Mouse (Mus musculus) liver, embryonic 14.5 days (tissue): ENCODE measurements around the gene Marveld3. TPM values are rescaled to one million over a fixed set of nuclear protein-coding genes. Genes with fewer than 3 reads are reported as not detected.

Experiments
- ATAC-seq: fragments of 200-750 bp; cut with Nextera tagmentation; 2 replicates; pipeline ENCODE4 v1.8.0; 2017; ENCODE audit warnings: moderate number of reproducible peaks, mild to moderate bottlenecking, moderate library complexity; ENCODE audit not compliant: insufficient read depth
- DNase-seq, 3 experiments: peaks; one replicate each; pipeline ENCODE4 v3.0.0-alpha.2; 2012 to 2013; ENCODE audit warnings: low read depth in 3 of 3, low spot score in 3 of 3
- H3K27ac ChIP-seq: fragments of 300-500 bp; sonication (generic); 2 replicates; pipeline ENCODE4 v1.5.1; 2014; ENCODE audit warnings: moderate library complexity, mild to moderate bottlenecking, control low read depth, inconsistent platforms
- H3K27me3 ChIP-seq: fragments of 300-500 bp; sonication (generic); 2 replicates; pipeline ENCODE4 v1.6.1; 2014; ENCODE audit warnings: mild to moderate bottlenecking, low read length, moderate library complexity; ENCODE audit not compliant: control insufficient read depth, insufficient read depth
- H3K36me3 ChIP-seq: fragments of 300-500 bp; sonication (generic); replicated peaks from 2 replicates; pipeline ENCODE4 v1.6.1; 2014; ENCODE audit warnings: low read depth; ENCODE audit not compliant: control insufficient read depth, insufficient read depth
- H3K4me1 ChIP-seq, 2 experiments: fragments of 200-500 bp in 1 of 2; fragments of 300-500 bp in 1 of 2; sonication (generic) in 1 of 2; replicated peaks; 2 replicates each; pipeline ENCODE4 v1.6.1; 2012 to 2014; ENCODE audit warnings: antibody characterized with exemption in 1 of 2, inconsistent platforms in 1 of 2, low read length in 1 of 2; ENCODE audit not compliant: control insufficient read depth in 2 of 2, insufficient read depth in 2 of 2
- H3K4me2 ChIP-seq: fragments of 300-500 bp; sonication (generic); 2 replicates; pipeline ENCODE4 v1.6.1; 2014; ENCODE audit warnings: low read depth, mild to moderate bottlenecking, control low read depth, moderate library complexity
- H3K4me3 ChIP-seq, 2 experiments: fragments of 200-500 bp in 1 of 2; fragments of 300-500 bp in 1 of 2; sonication (generic) in 1 of 2; 2 replicates each; pipeline ENCODE4 v1.5.1; 2012 to 2014; ENCODE audit warnings: low read depth in 2 of 2, low read length in 2 of 2, mild to moderate bottlenecking in 2 of 2, control low read depth in 1 of 2, inconsistent platforms in 1 of 2, moderate library complexity in 1 of 2; ENCODE audit not compliant: insufficient read depth in 1 of 2
- H3K9ac ChIP-seq: fragments of 300-500 bp; sonication (generic); replicated peaks from 2 replicates; pipeline ENCODE4 v1.6.1; 2014; ENCODE audit warnings: mild to moderate bottlenecking, control low read depth, moderate library complexity
- H3K9me3 ChIP-seq: fragments of 300-500 bp; sonication (generic); 2 replicates; pipeline ENCODE4 v1.6.1; 2016; ENCODE audit warnings: low read length, mixed read lengths; ENCODE audit not compliant: control insufficient read depth
- CTCF ChIP-seq: IDR thresholded peaks from 2 replicates; pipeline ENCODE4 v1.5.1; 2016; ENCODE audit warnings: antibody characterized with exemption, low read depth, control low read depth
- EP300 ChIP-seq: IDR thresholded peaks from 2 replicates; pipeline ENCODE4 v1.6.1; 2016; ENCODE audit warnings: antibody characterized with exemption, low read depth
- WGBS: fragments of 180-500 bp; shearing (Covaris S2); extraction: QIAGEN DNeasy Blood & Tissue Kit; methylation state at CpG from one replicate; pipeline ENCODE4 v1.1.7; 2014; ENCODE audit not compliant: insufficient replicate concordance; 5-methylcytosine and 5-hydroxymethylcytosine counted together
- polyA plus RNA-seq, 2 experiments: library from polyadenylated mRNA; depleted of rRNA in 1 of 2; stranded (reverse) in 1 of 2; unstranded in 1 of 2; fragments of >200 nt; fragmentation: Nextera tagmentation in 1 of 2; extraction: Ambion mirVana in 1 of 2; gene quantifications; 2 replicates each; pipeline versions ENCODE4 v1.2.1 to v1.2.3; 2012 to 2014

The Marveld3 gene
- polyA plus RNA-seq, 2 experiments: 0.02 to 0.09 TPM

DNA sequence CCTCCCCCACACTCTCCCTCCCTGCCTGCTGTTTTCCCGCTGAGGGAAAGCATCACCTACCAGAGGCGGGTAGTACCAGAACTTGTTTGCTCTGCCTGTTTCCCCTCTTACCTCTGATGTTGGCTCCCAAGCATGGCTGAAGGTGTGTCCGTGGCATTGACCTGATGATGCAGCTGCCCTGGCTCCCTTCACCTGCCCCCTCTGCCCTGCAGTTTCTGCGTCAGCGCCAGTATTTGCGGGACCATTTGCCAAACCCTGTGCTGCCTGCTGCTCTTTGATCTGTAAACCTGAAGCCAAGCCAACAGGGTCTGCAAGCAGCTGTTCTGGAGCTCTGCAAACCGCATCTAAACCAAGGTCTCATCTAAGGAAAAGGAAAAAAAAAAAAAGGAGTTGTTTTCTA, 24.4 kb upstream of the Marveld3 start:
- Histone ChIP-seq H3K36me3 (no peaks in the 10 kb centered on the region), H3K27me3 (no peaks in the 10 kb centered on the region), H3K4me3 (no peak overlapping the region), H3K27ac (no peak overlapping the region), H3K4me1 (no peaks in the 10 kb centered on the region; a peak in 2 of 4 replicates), H3K9me3 (no peaks in the 10 kb centered on the region), H3K9ac (no peak overlapping the region), H3K4me2 (no peak overlapping the region)
- 53% methylated on average over 7 of the region's 7 CpGs for WGBS
- ATAC-seq (no peak), DNase-seq (no peak)
- TF ChIP-seq CTCF (no peak), EP300 (no peak)

DNA sequence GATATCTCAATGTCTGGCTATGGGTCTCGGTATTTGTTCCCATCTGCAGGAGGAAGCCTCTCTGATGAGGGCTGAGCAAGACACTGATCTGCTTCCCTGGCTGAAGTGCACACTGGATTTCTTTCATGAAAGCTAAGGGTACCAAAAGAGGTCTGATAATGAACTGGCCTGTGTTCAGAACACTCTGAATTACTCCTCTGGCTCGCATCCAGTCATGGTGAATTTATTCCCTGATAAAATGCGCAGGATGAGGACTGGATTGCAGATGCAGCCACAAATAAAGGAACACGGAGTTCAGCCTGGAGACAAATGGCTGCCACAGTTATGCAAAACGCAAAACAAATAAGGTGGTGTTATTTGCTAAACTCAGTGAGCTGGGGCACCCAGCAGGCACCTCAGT, 21.9 kb upstream of the Marveld3 start:
- Histone ChIP-seq H3K4me3 (no peak overlapping the region), H3K4me2 (no peak overlapping the region), H3K4me1 (no peaks in the 10 kb centered on the region; a peak in 2 of 4 replicates), H3K36me3 (no peaks in the 10 kb centered on the region), H3K27ac (no peak overlapping the region), H3K9me3 (no peaks in the 10 kb centered on the region), H3K27me3 (no peaks in the 10 kb centered on the region), H3K9ac (no peak overlapping the region)
- TF ChIP-seq CTCF: no peak
- WGBS: 42% methylated on average over 5 of the region's 5 CpGs
- ATAC-seq (no peak), DNase-seq (no peak)

DNA sequence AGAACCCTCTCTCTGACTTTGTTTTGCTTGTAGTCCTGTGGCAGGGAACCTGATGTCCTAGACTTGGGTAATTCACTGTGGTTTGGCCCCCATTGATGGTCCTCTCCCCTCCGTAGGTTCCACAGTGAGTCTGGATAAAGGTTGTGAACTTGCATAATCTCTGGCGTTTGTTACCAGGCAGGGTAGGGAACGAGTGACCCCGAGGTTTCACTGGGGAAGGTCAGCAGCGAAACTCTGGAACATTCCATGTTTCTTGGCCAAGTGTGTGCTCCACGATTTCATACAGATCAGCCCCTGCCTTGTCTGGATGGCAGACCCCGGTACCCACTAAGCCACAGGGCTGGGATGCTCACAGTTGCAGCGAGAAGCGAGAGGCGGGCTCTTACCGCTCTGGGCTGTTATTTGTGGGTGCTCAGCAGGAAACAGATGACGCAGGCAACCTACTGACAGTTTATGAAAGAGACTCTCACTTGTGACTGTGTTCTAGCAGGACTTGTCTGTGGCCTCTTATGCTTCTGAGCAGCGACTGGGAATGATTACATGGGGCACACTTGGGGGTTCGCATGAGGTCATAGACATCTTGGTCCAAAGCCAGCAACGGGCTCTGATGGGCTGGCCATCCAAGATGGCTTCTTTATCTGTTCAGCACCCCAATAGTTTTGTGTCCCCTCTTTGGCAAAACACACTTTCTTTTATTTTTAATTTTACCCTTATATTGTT, 20.5 kb upstream of the Marveld3 start:
- no peak overlapping the region for H3K4me3 ChIP-seq
- H3K9ac ChIP-seq: no peak overlapping the region
- 62% methylated on average over 15 of the region's 15 CpGs for WGBS
- no peaks in the 10 kb centered on the region for H3K27me3 ChIP-seq
- H3K27ac ChIP-seq: no peak overlapping the region
- DNase-seq (no peak), ATAC-seq (no peak)
- no peaks in the 10 kb centered on the region for H3K9me3 ChIP-seq
- H3K4me1 ChIP-seq: no peaks in the 10 kb centered on the region; a peak in 2 of 4 replicates
- H3K4me2 ChIP-seq: no peak overlapping the region
- TF ChIP-seq CTCF: no peak
- no peak for TF ChIP-seq EP300
- H3K36me3 ChIP-seq: no peaks in the 10 kb centered on the region

DNA sequence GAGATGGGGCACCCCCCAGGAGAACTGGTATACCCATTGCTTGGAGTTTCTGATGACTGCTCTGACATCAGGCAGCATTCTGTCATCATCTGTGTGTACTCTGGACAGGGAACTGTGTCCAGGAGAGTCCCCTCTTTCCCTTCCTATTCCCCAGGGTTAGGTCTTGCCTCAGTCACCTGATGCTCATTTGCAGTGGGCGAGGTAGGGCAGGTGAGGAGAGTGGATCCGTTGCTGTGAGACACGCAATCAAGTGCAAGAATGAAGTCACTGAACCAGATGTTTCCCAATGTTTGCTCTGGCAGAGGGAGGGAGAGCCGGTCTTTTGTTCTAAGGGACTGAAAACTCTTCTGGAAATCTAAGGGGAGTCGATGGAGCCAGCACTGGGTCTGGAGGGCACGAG, 17.3 kb upstream of the Marveld3 start:
- H3K36me3 ChIP-seq: no peaks in the 10 kb centered on the region
- no peak overlapping the region for H3K9ac ChIP-seq
- H3K4me2 ChIP-seq: no peak overlapping the region
- H3K4me1 ChIP-seq: no peaks in the 10 kb centered on the region; a peak in 1 of 4 replicates
- no peaks in the 10 kb centered on the region for H3K27me3 ChIP-seq
- 54% methylated on average over 6 of the region's 6 CpGs for WGBS
- TF ChIP-seq EP300 (no peak), CTCF (no peak)
- no peak overlapping the region for H3K4me3 ChIP-seq
- H3K9me3 ChIP-seq: no peaks in the 10 kb centered on the region; the same call in 1 of the 2 replicates
- ATAC-seq: no peak
- no peak overlapping the region for H3K27ac ChIP-seq
- DNase-seq: no peak

DNA sequence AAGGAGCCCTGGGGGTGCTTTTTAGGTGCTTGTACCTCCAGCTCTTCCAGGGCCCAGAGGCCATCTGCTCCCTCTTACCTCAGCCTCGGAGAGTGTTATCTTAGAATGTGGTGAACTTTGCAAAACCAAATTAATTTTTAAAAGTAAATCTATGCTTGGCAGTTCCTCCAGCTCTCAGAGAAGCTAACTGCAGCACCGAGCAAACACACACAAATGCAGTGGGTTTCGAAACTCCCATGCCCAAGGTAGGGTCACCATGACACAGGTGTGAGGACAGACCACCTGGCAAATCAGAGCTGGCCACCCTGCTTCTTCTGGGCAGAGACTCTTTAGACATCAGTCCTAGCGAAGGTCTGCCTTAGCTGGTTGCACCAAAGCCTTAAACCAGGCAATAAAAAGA, 10.9 kb upstream of the Marveld3 start:
- no peak overlapping the region for H3K27ac ChIP-seq
- no peak for DNase-seq
- no peak overlapping the region for H3K4me2 ChIP-seq
- no peak for ATAC-seq
- H3K4me1 ChIP-seq: no peaks in the 10 kb centered on the region
- H3K4me3 ChIP-seq: no peak overlapping the region
- no peaks in the 10 kb centered on the region; the same call in 1 of the 2 replicates for H3K9me3 ChIP-seq
- H3K36me3 ChIP-seq: no peaks in the 10 kb centered on the region
- no peak for TF ChIP-seq EP300
- no peak for TF ChIP-seq CTCF
- H3K9ac ChIP-seq: no peak overlapping the region
- no peaks in the 10 kb centered on the region; the same call in none of the 2 replicates for H3K27me3 ChIP-seq
- WGBS: 50% methylated on average over 4 of the region's 4 CpGs
